Mouse (Mus musculus): ENCODE data around the gene Kcnd3. TPM values are rescaled to one million over a fixed set of nuclear protein-coding genes. Genes with fewer than 3 reads are reported as not detected.

Gene Kcnd3
- total RNA-seq, 2 experiments from 2014 or later, result 60.0 to 62.0 TPM

DNA sequence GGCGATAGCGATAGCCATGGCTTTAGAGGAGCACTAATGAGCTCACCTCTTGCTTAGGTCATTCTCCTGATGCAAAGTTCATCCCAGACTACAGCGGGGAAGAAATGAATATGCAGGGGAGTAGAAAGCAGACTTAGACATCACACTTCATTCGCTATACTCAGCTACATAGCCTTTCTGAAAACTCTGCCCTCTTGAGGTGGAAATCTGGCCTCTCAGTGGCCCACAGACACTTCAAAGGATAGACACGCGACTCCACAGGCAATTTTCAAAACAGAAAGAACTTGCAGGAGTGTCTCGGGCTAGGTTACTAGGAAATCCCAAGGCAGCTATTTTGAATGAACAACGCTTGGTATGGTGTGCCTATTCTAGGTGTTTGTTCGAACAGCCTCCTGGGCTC, 116.7 kb downstream of the Kcnd3 start:
- TF ChIP-seq CTCF (IDR thresholded peaks at IDR 0.05), result no peak; the same call in 1 of the 2 replicates
- intact Hi-C loops (cut with DNase I), result loop anchor here (5.0 kb wide), 1 partner anchor 117 kb away; the partner anchor contains the start of gene Kcnd3
- DNase-seq (ENCODE audit: extremely low spot score in 1 of 2, low spot score in 2 of 2), result no peak
- H3K27ac ChIP-seq, result no peak overlapping the region
- H3K4me3 ChIP-seq, result no peak overlapping the region

DNA sequence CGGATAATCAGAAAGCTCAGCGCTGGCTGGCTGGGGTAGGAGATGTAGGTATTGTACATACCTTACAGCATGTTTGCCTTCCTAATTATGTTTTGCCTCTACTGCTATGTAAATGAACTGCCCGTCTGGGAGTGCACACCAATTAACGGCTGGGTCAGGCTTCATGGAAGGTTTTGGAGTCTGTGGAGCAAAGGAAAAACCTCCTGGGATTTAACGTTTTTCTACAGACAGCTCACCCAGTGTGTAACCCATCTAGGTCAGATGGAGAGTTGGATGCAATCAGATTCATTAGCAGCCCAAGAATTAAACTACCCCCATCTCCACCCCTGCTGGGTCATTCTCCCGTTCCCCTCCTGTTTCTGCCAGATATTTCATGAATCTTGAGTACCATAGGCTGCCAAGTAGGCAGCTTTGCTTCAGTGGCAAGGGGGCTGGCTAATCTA, 117.2 kb downstream of the Kcnd3 start:
- no peak for DNase-seq (ENCODE audit: extremely low spot score in 1 of 2, low spot score in 2 of 2)
- Histone ChIP-seq H3K4me3 (no peak overlapping the region), H3K27ac (no peak overlapping the region)
- no peak for TF ChIP-seq CTCF (IDR thresholded peaks at IDR 0.05)
- intact Hi-C loops (cut with DNase I), result loop anchor here (5.0 kb wide), 1 partner anchor 117 kb away; the partner anchor contains the start of gene Kcnd3

DNA sequence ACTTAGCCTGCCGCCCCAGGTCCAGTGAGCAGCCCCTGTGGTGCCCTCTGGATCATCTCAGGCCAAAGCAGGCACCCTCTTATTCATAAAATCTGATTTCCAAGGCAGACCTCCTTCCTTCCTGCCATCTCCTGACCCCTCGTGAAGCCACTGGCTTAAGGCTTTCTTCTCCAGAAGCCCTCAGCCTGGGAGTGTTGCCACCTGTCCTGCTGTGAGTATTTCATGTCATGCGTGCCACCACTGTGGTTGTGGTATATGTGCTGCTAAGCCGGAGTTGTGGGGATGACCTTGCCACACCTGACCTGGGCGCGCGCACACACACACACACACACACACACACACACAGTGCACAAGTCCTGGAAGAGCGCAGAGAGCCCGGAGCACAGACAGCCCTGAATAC, 117.8 kb downstream of the Kcnd3 start:
- no peak for TF ChIP-seq CTCF (IDR thresholded peaks at IDR 0.05)
- Histone ChIP-seq H3K4me3 (no peak overlapping the region), H3K27ac (no peak overlapping the region)
- no peak for DNase-seq (ENCODE audit: extremely low spot score in 1 of 2, low spot score in 2 of 2)
- intact Hi-C loops (cut with DNase I), result loop anchor here (5.0 kb wide), 1 partner anchor 118 kb away; the partner anchor contains the start of gene Kcnd3

DNA sequence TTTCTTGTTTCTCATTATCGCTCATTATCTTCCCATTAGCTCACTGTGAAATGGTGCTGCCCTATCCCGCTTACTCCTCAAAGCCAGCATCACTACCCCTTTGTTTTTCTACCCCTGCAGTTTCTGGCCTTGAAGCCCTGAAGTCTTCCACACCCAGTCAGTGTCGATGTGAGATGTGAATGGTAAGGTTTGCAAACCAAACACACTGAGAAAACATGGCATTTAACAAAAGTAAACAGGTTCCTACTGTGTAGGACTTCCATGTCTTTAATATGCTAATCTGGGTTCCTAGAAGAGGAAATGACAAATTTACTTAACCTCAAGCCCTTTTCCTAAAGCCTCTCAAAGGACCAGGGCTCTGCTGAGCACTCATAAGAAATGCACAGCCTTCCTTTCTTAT, 118.7 kb downstream of the Kcnd3 start:
- H3K4me3 ChIP-seq, result no peak overlapping the region
- H3K27ac ChIP-seq, result no peak overlapping the region
- TF ChIP-seq CTCF (IDR thresholded peaks at IDR 0.05), result no peak
- intact Hi-C loops (cut with DNase I), result no loop called here
- DNase-seq (ENCODE audit: extremely low spot score in 1 of 2, low spot score in 2 of 2), result no peak

DNA sequence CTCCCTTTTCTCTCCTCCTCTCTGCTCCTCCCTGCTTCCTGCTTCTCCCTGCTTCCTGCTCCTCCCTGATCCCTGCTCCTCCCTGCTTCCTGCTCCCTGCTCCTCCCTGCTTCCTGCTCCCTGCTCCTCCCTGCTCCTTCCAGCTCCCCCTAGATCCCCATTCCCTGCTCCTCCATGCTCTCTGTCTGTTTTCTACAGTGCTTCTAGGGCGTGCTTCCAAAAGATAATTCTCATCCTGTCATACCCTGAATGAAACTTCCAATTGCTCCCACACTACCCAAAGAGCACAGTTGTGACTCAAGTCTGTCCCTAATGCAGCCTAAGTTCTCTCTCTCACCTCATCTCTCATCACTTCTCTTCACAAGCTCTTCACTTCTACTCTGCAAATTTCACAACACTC, 119.8 kb downstream of the Kcnd3 start:
- intact Hi-C loops (cut with DNase I), result no loop called here

DNA sequence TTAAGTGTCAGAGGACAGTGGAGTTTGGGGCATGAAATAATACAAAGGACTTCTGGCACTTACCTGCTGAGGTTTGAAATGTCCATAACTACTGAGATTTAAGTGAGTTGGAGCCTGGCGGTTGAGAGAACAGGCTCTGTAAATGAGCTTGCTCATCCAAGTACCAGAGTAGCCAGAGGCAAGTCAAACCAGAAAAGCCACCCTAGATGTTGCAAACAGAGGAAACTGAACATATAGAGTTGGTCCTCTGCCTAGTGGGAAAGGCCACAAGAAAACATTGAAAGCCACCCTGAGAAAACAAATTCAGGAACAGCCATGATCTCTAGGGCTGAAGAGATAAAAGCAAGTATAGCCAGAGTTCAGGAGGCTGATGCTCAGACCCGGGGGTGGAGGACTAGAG, 121.0 kb downstream of the Kcnd3 start:
- Histone ChIP-seq H3K4me3 (no peak overlapping the region), H3K27ac (no peak overlapping the region)
- intact Hi-C loops (cut with DNase I), result no loop called here
- no peak for DNase-seq (ENCODE audit: extremely low spot score in 1 of 2, low spot score in 2 of 2)
- TF ChIP-seq CTCF (IDR thresholded peaks at IDR 0.05), result no peak

More for the DNA sequence above, 119.8 kb downstream of the Kcnd3 start:
- H3K4me3 ChIP-seq, result no peak overlapping the region
- no peak overlapping the region for H3K27ac ChIP-seq
- no peak for DNase-seq (ENCODE audit: extremely low spot score in 1 of 2, low spot score in 2 of 2)
- no peak for TF ChIP-seq CTCF (IDR thresholded peaks at IDR 0.05)

DNA sequence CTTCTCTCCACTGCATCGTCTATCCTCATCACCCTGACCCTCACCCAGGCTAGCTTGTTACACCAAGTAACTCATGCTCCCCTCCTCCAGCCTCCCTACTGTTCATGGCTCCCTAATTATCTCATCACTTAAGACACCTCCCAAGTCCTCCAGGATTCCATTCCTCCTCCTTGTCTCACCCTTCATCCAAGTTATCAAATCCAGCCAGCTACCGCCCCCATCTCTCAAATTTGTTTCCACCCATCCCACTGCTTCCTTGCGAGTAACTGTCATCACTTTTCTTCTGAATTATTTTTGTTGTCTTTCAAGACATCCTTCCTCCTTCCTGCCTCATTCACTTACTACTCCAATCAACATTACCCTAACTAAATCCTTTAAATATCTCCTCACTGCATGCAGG, 126.2 kb downstream of the Kcnd3 start:
- no peak for TF ChIP-seq CTCF (IDR thresholded peaks at IDR 0.05)
- DNase-seq (ENCODE audit: extremely low spot score in 1 of 2, low spot score in 2 of 2), result no peak
- H3K27ac ChIP-seq, result no peak overlapping the region
- intact Hi-C loops (cut with DNase I), result loop anchor here (5.0 kb wide), 1 partner anchor 46 kb away; no protein-coding TSS in a partner anchor
- H3K4me3 ChIP-seq, result no peak overlapping the region

DNA sequence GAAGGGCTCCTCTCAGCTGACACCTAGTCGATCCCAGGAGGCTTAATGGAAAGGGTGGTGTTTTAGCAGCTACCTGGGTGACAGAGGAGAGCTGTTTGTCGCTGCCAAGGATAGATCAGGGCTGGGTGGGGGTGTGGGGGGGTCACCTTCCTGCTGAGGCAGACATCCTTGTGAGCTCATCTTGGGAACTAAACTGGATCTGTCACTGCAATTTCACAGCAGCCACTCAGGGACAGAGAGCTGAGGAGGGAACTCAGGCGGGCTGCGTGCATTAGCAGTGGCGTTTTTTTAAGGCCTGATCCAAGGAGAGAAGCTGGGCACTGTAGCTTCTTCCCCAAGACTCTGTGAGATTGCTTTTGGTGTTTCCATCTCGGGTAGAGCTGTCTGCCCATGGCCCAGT, 129.0 kb downstream of the Kcnd3 start:
- Histone ChIP-seq H3K4me3 (no peak overlapping the region), H3K27ac (no peak overlapping the region)
- intact Hi-C loops (cut with DNase I), result no loop called here
- TF ChIP-seq CTCF (IDR thresholded peaks at IDR 0.05), result no peak
- no peak for DNase-seq (ENCODE audit: extremely low spot score in 1 of 2, low spot score in 2 of 2)

DNA sequence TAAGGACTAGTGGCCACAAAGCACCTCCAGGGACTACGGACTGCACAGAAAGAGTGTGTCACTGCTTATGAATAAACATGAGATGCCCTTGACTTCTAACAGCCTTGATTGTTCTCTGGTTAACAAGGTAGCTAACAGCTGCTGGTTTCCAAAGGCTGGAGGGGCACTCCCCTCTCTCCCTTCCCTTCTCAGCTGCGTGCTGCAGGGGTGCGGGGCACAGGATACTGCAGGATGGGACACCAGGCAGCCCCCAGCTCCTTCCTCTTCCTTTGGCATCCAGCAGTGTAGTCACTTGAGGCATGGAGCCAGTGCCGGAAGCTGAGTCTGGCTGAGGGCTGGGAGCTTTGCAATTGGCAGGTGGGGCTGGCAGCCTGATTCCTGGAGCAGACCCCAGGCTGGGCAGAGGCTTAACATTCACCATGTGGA, 133.6 kb downstream of the Kcnd3 start:
- intact Hi-C loops (cut with DNase I), result no loop called here
- no peak for TF ChIP-seq CTCF (IDR thresholded peaks at IDR 0.05)
- Histone ChIP-seq H3K27ac (no peak overlapping the region), H3K4me3 (no peak overlapping the region)
- DNase-seq (ENCODE audit: extremely low spot score in 1 of 2, low spot score in 2 of 2), result no peak

DNA sequence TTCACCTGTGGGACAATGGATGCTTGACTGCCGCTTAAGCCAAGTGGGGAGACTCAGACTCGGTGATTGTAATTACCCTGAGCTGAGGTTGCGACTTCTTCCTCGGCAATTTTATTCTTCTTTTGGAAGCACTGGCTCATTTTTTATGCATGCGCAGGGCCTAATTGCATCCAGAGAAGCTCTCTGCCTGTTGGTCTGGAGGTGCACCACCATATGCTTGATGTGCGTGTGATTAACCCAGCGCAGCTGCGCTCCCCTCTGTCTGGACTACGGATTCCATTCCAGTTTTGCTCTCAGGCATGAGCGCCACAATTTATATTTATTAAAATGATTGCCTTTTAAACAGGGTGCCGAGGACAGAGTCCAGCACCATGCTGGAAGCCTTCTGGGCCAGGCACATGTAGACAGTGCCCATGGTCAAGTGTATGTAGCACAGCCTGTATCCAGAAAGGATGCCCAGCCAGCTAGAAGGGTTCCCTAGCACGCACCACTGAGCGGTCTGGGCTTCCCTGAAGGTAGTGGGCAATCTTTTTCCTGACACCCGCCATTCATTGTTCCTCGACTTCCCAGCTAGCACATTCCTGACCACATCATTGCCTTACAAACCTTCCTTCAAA, 138.0 kb downstream of the Kcnd3 start:
- DNase-seq (ENCODE audit: extremely low spot score in 1 of 2, low spot score in 2 of 2), result no peak
- TF ChIP-seq CTCF (IDR thresholded peaks at IDR 0.05), result no peak
- H3K27ac ChIP-seq, result no peak overlapping the region
- intact Hi-C loops (cut with DNase I), result no loop called here
- no peak overlapping the region for H3K4me3 ChIP-seq

DNA sequence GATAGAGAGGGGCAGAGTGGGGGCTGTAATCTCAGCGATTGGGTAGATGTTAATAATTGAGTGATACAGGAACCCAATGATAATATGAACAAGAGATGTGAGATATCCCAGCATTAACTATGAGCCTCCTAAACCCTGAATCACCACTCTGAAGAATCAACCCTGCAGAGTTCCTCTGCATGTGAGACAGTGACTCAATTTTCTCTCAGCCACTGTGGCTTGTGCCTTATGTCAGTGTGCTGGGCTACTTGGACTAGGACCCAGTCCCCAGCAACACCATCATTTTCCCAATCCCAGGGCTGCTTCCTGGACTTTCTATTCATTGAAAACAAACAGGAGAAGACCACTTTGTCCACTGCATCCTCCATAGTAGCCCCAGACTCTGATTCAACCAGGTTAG, 139.6 kb downstream of the Kcnd3 start:
- no peak for DNase-seq (ENCODE audit: extremely low spot score in 1 of 2, low spot score in 2 of 2)
- intact Hi-C loops (cut with DNase I), result no loop called here
- TF ChIP-seq CTCF (IDR thresholded peaks at IDR 0.05), result no peak
- H3K27ac ChIP-seq, result peak overlapping the region; percentile 62
- no peak overlapping the region for H3K4me3 ChIP-seq

DNA sequence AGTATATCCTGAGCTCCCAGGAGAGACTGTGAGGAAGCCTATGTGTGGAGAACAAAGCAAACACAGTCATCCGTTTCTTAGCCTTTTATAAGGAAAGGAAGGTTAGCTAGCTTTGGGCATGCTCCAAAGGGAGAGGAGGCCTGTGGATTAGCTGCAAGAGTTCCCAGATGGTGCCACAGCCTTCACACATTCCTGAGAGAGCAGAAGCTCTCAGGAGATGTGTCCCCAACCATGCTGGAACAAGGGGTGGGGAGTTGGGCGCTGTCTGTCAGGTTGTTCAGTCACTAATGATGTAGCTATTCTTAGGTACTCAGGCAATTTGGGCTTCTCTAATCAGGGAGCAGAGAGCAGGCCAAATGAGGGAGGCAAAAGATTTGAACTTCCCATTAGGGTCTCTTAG, 140.1 kb downstream of the Kcnd3 start:
- DNase-seq (ENCODE audit: extremely low spot score in 1 of 2, low spot score in 2 of 2), result no peak
- no peak for TF ChIP-seq CTCF (IDR thresholded peaks at IDR 0.05)
- intact Hi-C loops (cut with DNase I), result no loop called here
- no peak overlapping the region for H3K4me3 ChIP-seq
- H3K27ac ChIP-seq, result peak overlapping the region; percentile 62

DNA sequence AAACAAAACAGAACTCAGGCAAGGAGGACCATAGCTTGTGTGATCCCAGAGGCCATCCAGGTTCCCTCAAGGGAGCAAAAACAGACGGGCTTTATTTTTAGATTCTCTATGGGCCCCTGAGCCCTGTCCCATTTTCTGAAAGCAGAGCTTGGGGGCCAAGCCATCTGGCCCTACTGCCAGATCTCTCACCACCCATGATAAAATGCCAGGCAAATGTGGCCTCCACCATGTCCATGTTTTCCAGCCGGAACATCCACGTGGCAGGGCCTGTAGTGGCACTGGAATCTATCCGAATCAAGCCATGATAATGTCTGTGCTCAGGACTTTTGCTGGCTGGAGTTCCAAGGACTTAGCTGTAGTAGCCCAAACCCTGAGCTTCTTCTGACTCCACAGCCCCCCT, 148.4 kb downstream of the Kcnd3 start:
- no peak for DNase-seq (ENCODE audit: extremely low spot score in 1 of 2, low spot score in 2 of 2)
- intact Hi-C loops (cut with DNase I), result no loop called here
- no peak for TF ChIP-seq CTCF (IDR thresholded peaks at IDR 0.05)
- no peak overlapping the region for H3K4me3 ChIP-seq
- no peak overlapping the region for H3K27ac ChIP-seq
